Mouse (Mus musculus): Measurements from ENCODE around the gene Gcnt3. TPM values are rescaled to one million over a fixed set of nuclear protein-coding genes. Genes with fewer than 3 reads are reported as not detected.

The Gcnt3 gene
- total RNA-seq (2023): not detected

DNA sequence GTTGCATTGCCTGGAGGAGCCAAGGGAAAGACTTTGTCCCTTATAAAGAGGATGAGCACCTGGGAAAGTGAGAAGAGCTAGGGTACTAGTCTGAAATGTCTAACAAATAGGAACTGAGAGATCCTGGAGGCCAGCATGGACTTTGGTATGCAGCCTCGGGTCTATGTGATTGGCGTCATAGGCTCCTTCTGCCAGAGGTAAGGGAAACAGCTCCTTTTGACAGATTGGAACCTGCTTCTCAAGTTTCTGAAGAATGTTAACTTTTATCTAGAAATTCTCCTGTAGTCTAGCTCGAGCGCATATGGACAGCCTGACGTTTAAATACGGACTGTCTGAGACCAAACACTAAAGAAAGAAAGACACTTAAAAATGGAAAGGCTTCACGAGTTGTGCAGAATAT is at the start of gene Gcnt3:
Gcnt3 (minus strand) TSS at position 101 of the 400 bp plus-strand sequence.

DNA sequence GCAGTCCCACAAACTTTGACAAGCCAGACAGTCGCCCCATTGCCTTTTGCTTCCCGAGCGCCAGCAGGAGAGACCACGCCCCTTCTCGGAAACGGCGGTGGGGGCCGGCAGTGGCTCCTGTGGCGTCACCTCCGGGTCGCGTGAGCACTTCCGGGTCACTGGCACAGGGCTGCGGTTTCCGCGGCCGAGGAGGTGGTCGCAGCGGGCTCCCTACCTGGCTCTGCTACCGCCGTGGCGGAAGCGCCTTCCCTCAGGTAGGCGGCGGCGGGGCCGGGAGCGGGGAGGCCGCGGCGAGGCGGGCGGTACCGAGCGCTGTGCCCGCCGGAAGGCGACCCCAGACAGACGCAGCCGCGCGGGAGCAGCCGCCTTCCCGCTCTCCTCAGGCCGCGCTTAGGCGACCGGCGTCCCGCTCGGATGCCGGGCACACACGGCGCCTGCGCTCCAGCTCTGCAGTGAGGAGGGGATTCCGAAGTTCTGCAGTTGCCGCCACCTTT is 25.4 kb downstream of the Gcnt3 start, which contains the start of gene Gtf2a2:
Gtf2a2 (plus strand) TSS at position 143 of the 494 bp plus-strand sequence.

DNA sequence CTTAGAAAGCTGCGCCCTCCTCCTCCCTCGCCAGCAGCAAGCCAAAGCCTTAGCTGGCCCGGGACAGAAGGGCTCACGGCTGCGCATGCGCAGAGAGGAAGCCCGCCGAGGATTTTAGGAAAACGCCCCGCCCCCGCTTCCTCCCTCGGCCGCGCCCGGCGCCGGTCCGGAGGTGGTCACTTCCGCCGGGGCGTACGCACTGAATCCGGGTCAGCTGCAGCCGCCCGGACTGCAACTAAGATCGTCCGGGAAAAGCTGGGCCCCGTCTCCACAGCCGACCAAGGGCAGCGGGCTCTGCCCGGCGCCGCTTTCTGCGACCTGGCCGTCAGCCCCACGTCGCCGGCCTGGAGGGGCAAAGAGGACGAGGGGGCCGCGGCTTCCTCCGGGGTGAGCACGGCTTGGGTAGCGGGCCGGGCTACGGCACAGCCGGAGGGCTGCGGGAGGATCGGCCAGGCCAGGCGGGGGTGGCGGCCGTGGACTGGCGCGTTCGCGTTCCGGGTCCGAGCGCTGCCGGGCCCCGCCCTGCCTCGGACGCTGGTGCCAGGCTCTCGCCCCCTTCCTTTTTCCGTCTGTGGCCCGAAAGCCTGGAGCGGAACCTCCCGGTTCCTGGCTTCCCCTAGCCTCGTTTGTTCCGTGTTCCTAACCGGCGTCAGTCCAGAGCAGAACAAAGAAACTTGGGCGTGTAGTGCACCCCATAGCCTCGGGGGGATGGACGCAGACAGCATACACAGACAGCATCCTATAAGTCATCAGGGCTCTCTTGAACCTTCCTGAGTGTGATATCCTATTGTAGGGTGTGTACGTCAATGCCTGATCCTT is 48.4 kb downstream of the Gcnt3 start, which contains the start of gene Bnip2:
Bnip2 (plus strand) TSS at position 164 of the 819 bp plus-strand sequence.

Other genes with a start within 250 kb of the Gcnt3 start
- 51.1 TPM for gene Bnip2, start 48.6 kb downstream of the Gcnt3 start, total RNA-seq (2023)
- 75.1 TPM for gene Gtf2a2, start 25.5 kb downstream of the Gcnt3 start, total RNA-seq (2023)
- not detected for gene Fam81a, start 104.5 kb upstream of the Gcnt3 start, total RNA-seq (2023)
- gene Myo1e, start 169.3 kb upstream of the Gcnt3 start, total RNA-seq (2023): 17.3 TPM